Mouse (Mus musculus) limb, embryonic 15.5 days (tissue): ENCODE data around the gene Apoc4. TPM values are rescaled to one million over a fixed set of nuclear protein-coding genes. Genes with fewer than 3 reads are reported as not detected.
A peak's percentile ranks its signal among the peaks of the same experiment; 100 is the strongest.

ENCODE experiments used
- ATAC-seq: fragments of 200-750 bp; cut with Nextera tagmentation; 2 replicates; pipeline ENCODE4 v1.8.0; 2017; ENCODE audit warnings: low read depth, moderate TSS enrichment; ENCODE audit not compliant: insufficient number of reproducible peaks, low FRiP score, low TSS enrichment
- H3K27ac ChIP-seq: fragments of 300-500 bp; sonication (generic); 2 replicates; pipeline ENCODE4 v1.5.1; 2015; ENCODE audit warnings: moderate library complexity, mild to moderate bottlenecking, inconsistent platforms
- H3K27me3 ChIP-seq: fragments of 300-500 bp; sonication (generic); 2 replicates; pipeline ENCODE4 v1.6.1; 2015; ENCODE audit warnings: inconsistent platforms
- H3K36me3 ChIP-seq: fragments of 300-500 bp; sonication (generic); 2 replicates; pipeline ENCODE4 v1.6.1; 2015; ENCODE audit warnings: inconsistent platforms
- H3K4me1 ChIP-seq: fragments of 300-500 bp; sonication (generic); 2 replicates; pipeline ENCODE4 v1.6.1; 2015; ENCODE audit warnings: inconsistent platforms
- H3K4me2 ChIP-seq: fragments of 300-500 bp; sonication (generic); 2 replicates; pipeline ENCODE4 v1.6.1; 2015; ENCODE audit warnings: mild to moderate bottlenecking, inconsistent platforms
- H3K4me3 ChIP-seq: fragments of 300-500 bp; sonication (generic); 2 replicates; pipeline ENCODE4 v1.5.1; 2015; ENCODE audit warnings: mild to moderate bottlenecking, inconsistent platforms
- H3K9ac ChIP-seq: fragments of 300-500 bp; sonication (generic); 2 replicates; pipeline ENCODE4 v1.6.1; 2015; ENCODE audit warnings: inconsistent platforms
- H3K9me3 ChIP-seq: fragments of 300-500 bp; sonication (generic); 2 replicates; pipeline ENCODE4 v1.6.1; 2016; ENCODE audit warnings: inconsistent platforms
- WGBS: fragments of 180-500 bp; shearing (Covaris S2); methylation state at CpG from one replicate; pipeline ENCODE4 v1.1.7; 2015; 5-methylcytosine and 5-hydroxymethylcytosine counted together
- polyA plus RNA-seq: library from polyadenylated mRNA; unstranded; fragments of >200 nt; fragmentation: Nextera tagmentation; extraction: Ambion mirVana; gene quantifications from 2 replicates; pipeline ENCODE4 v1.2.1, GENCODE M21; 2015

Apoc4 gene
- polyA plus RNA-seq, 1 experiment from 2014 or later = 0.41 TPM

GRCm38 (mm10) chr7:19671511-19671910, 9.8 kb downstream of the Apoc4 start:
- no peaks in the 10 kb centered on the region for H3K9me3 ChIP-seq
- no peaks in the 10 kb centered on the region for H3K27me3 ChIP-seq
- H3K4me1 ChIP-seq = peaks cover 5% of the 10 kb centered on the region
- 52% methylated on average over 10 of the region's 10 CpGs for WGBS
- H3K4me3 ChIP-seq = no peak overlapping the region
- H3K4me2 ChIP-seq = no peak overlapping the region
- no peak overlapping the region for H3K9ac ChIP-seq
- no peak overlapping the region for H3K27ac ChIP-seq
- ATAC-seq = no peak
- H3K36me3 ChIP-seq = no peaks in the 10 kb centered on the region

- Histone ChIP-seq H3K4me2 (peak overlapping the region; percentile 33), H3K27ac (peak overlapping the region; percentile 79), H3K4me3 (peak overlapping the region; percentile 8; the same call in 1 of the 2 replicates), H3K36me3 (no peaks in the 10 kb centered on the region), H3K27me3 (no peaks in the 10 kb centered on the region), H3K9me3 (no peaks in the 10 kb centered on the region), H3K9ac (no peak overlapping the region), H3K4me1 (peaks cover 12% of the 10 kb centered on the region)
- ATAC-seq = peak; percentile 72
- WGBS = 5% methylated on average over 10 of the region's 10 CpGs
Measured at GRCm38 (mm10) chr7:19668947-19669721, 12.1 kb downstream of the Apoc4 start.

- Histone ChIP-seq H3K4me2 (no peak overlapping the region), H3K9ac (no peak overlapping the region), H3K4me1 (peaks cover 20% of the 10 kb centered on the region), H3K9me3 (no peaks in the 10 kb centered on the region), H3K4me3 (no peak overlapping the region), H3K27me3 (no peaks in the 10 kb centered on the region), H3K36me3 (peaks cover 2% of the 10 kb centered on the region; the same call in 1 of the 2 replicates), H3K27ac (no peak overlapping the region)
- ATAC-seq = no peak
- 76% methylated on average over 2 of the region's 2 CpGs for WGBS
Measured at GRCm38 (mm10) chr7:19667434-19667833, 13.8 kb downstream of the Apoc4 start.

- Histone ChIP-seq H3K27ac (no peak overlapping the region), H3K4me2 (no peak overlapping the region), H3K27me3 (no peaks in the 10 kb centered on the region), H3K36me3 (peaks cover 9% of the 10 kb centered on the region), H3K4me1 (peaks cover 25% of the 10 kb centered on the region), H3K9ac (no peak overlapping the region), H3K4me3 (no peak overlapping the region), H3K9me3 (no peaks in the 10 kb centered on the region)
- WGBS = 58% methylated on average over 3 of the region's 3 CpGs
- no peak for ATAC-seq
Measured at GRCm38 (mm10) chr7:19666750-19667149, 14.5 kb downstream of the Apoc4 start.

- H3K9me3 ChIP-seq = no peaks in the 10 kb centered on the region
- peak within 1 kb of the TSS; percentile 96 for H3K27ac ChIP-seq
- ATAC-seq = peak; percentile 85
- peak within 1 kb of the TSS; percentile 100 for H3K9ac ChIP-seq
- H3K4me3 ChIP-seq = peak within 1 kb of the TSS; percentile 100
- under 1% methylated on average over 52 of the region's 63 CpGs for WGBS
- H3K36me3 ChIP-seq = peaks cover 11% of the 10 kb centered on the region
- no peaks in the 10 kb centered on the region for H3K27me3 ChIP-seq
- peak within 1 kb of the TSS; percentile 88 for H3K4me2 ChIP-seq
- peaks cover 25% of the 10 kb centered on the region for H3K4me1 ChIP-seq
Measured at GRCm38 (mm10) chr7:19664955-19665841, 16.1 kb downstream of the Apoc4 start, which contains the start of gene Clptm1. TSS of gene Clptm1 (minus strand) at chr7:19665033.

GRCm38 (mm10) chr7:19664455-19664954, 16.8 kb downstream of the Apoc4 start:
- no peaks in the 10 kb centered on the region for H3K27me3 ChIP-seq
- ATAC-seq = peak; percentile 24
- peaks cover 16% of the 10 kb centered on the region for H3K36me3 ChIP-seq
- peak overlapping the region; percentile 69 for H3K27ac ChIP-seq
- peak overlapping the region; percentile 88 for H3K4me2 ChIP-seq
- H3K9ac ChIP-seq = peak overlapping the region; percentile 100
- under 1% methylated on average over 36 of the region's 37 CpGs for WGBS
- peaks cover 25% of the 10 kb centered on the region for H3K4me1 ChIP-seq
- H3K9me3 ChIP-seq = no peaks in the 10 kb centered on the region
- H3K4me3 ChIP-seq = peak overlapping the region; percentile 100

- Histone ChIP-seq H3K4me1 (peaks cover 20% of the 10 kb centered on the region), H3K4me3 (peak overlapping the region; percentile 100), H3K27ac (no peak overlapping the region), H3K27me3 (no peaks in the 10 kb centered on the region), H3K4me2 (peak overlapping the region; percentile 88), H3K36me3 (peaks cover 21% of the 10 kb centered on the region), H3K9ac (peak overlapping the region; percentile 100), H3K9me3 (no peaks in the 10 kb centered on the region)
- no peak for ATAC-seq
- WGBS = 16% methylated on average over 8 of the region's 8 CpGs
Measured at GRCm38 (mm10) chr7:19663940-19664339, 17.3 kb downstream of the Apoc4 start.

- no peak for ATAC-seq
- 94% methylated on average over 2 of the region's 2 CpGs for WGBS
- H3K4me1 ChIP-seq = no peaks in the 10 kb centered on the region
- H3K4me2 ChIP-seq = no peak overlapping the region
- no peak overlapping the region for H3K27ac ChIP-seq
- no peaks in the 10 kb centered on the region for H3K9me3 ChIP-seq
- H3K9ac ChIP-seq = no peak overlapping the region
- peaks cover 67% of the 10 kb centered on the region for H3K36me3 ChIP-seq
- H3K4me3 ChIP-seq = no peak overlapping the region
- no peaks in the 10 kb centered on the region for H3K27me3 ChIP-seq
Measured at GRCm38 (mm10) chr7:19652614-19653013, 28.7 kb downstream of the Apoc4 start.

GRCm38 (mm10) chr7:19651063-19651786, 30.1 kb downstream of the Apoc4 start:
- no peaks in the 10 kb centered on the region for H3K27me3 ChIP-seq
- ATAC-seq = no peak

GRCm38 (mm10) chr7:19641223-19641622, 40.1 kb downstream of the Apoc4 start:
- no peak for ATAC-seq
- Histone ChIP-seq H3K27me3 (no peaks in the 10 kb centered on the region), H3K36me3 (peaks cover 96% of the 10 kb centered on the region), H3K9ac (no peak overlapping the region), H3K27ac (no peak overlapping the region), H3K4me2 (no peak overlapping the region), H3K4me3 (no peak overlapping the region), H3K4me1 (no peaks in the 10 kb centered on the region), H3K9me3 (no peaks in the 10 kb centered on the region)
- WGBS = 91% methylated on average over 4 of the region's 4 CpGs

More at GRCm38 (mm10) chr7:19651063-19651786, 30.1 kb downstream of the Apoc4 start:
- Histone ChIP-seq H3K36me3 (peaks cover 70% of the 10 kb centered on the region), H3K4me2 (no peak overlapping the region), H3K4me3 (no peak overlapping the region), H3K9me3 (no peaks in the 10 kb centered on the region), H3K4me1 (no peaks in the 10 kb centered on the region), H3K27ac (no peak overlapping the region), H3K9ac (no peak overlapping the region)
- 87% methylated on average over 6 of the region's 6 CpGs for WGBS

GRCm38 (mm10) chr7:19635074-19635827, 46.0 kb downstream of the Apoc4 start:
- ATAC-seq = no peak
- Histone ChIP-seq H3K4me3 (no peak overlapping the region), H3K9me3 (no peaks in the 10 kb centered on the region), H3K4me1 (no peaks in the 10 kb centered on the region), H3K9ac (no peak overlapping the region), H3K36me3 (peaks cover 85% of the 10 kb centered on the region), H3K4me2 (no peak overlapping the region), H3K27ac (no peak overlapping the region), H3K27me3 (no peaks in the 10 kb centered on the region)
- WGBS = 85% methylated on average over 11 of the region's 11 CpGs
